Mouse (Mus musculus): Measurements from ENCODE around the gene Ccsap.

The Ccsap gene

GRCm38 (mm10) chr8:123880271-123880670 is 20.3 kb upstream of the Ccsap start:
- DNase-seq (ENCODE audit: low read depth, low spot score) = no peak

DNA sequence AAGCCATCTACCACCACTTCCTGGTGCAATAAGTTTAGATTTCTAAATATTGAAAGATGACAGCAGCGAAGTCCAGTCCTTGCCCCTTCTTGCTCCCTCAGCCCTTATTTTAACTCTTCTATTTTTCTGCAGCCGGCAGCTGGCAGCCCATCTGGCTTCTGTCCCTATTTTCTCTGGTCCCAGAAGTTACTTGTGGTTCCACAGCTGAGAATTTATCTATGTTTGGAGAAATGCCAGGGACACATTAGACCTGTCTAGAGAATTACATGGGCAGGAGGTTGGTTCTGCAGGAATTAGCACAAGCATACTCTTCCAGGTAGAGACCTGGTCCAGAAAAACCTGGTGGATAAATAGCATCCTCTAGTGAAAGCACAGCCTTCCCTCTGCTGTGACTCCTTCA is 17.9 kb upstream of the Ccsap start:
- no peak for DNase-seq (ENCODE audit: low read depth, low spot score)

GRCm38 (mm10) chr8:123874324-123874723 is 14.3 kb upstream of the Ccsap start:
- no peak for DNase-seq (ENCODE audit: low read depth, low spot score)

GRCm38 (mm10) chr8:123873364-123873763 is 13.4 kb upstream of the Ccsap start:
- DNase-seq (ENCODE audit: low read depth, low spot score) = no peak

GRCm38 (mm10) chr8:123872048-123872447 is 12.0 kb upstream of the Ccsap start:
- no peak for DNase-seq (ENCODE audit: low read depth, low spot score)

GRCm38 (mm10) chr8:123866971-123867370 is 7.0 kb upstream of the Ccsap start:
- no peak for DNase-seq (ENCODE audit: low read depth, low spot score)

- DNase-seq (ENCODE audit: low read depth, low spot score) = no peak
Measured at GRCm38 (mm10) chr8:123865786-123866185, 5.8 kb upstream of the Ccsap start.

DNA sequence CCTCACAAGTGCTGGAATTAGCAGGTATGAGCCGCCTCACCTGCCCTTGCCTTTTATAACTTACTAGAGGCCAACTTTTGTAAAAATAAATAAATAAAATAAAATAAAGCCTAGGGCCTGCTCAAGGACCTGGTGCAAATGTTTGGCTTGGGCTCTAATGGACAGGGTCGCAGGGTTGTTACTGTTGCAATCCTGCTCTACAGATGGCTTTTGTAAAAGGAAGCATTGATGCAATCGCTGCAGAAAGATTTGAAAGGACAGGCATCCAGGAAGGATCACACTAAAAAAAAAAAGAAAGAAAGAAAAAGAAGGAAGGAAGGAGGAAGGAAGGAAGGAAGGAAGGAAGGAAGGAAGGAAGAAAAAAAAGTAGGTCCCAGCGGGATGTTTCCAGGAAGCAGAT is 377 bp upstream of the Ccsap start:
- no peak for DNase-seq (ENCODE audit: low read depth, low spot score)

DNA sequence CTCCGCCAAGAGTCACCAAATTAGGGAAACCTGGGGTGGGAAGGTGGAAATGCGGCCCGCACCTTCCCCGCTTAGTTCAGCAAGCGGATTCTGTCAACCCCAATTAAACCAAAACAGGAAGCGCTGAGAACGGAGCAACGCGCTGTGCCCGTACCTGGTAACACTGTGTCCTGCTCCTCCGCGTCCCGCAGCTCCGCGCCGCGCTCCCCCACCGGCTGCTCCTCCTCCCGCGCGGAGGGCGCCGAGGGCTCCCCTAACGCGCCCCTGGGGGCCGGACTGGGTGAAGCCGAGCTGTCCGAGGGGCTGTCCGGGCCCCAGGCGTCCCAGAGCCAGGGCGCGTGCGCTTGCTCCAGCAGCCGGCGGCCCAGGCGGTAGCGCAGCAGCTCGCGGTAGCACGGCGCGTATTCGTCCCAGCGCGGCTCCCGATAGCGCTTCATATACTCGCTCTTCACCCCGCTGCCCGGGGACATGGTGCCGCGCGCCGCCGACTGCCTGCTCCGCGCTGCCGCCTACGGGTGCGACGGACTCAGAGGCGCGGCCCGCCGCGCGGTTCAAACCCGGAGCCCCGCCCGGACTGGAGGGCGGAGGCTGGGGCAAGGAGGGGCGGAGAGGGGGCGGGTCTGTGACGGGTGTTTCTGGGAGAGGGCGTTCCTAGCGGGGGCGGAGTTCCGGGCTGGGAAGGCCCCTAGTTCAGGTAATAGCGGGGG is 915 bp downstream of the Ccsap start:
- DNase-seq (ENCODE audit: low read depth, low spot score) = peak; percentile 86

DNA sequence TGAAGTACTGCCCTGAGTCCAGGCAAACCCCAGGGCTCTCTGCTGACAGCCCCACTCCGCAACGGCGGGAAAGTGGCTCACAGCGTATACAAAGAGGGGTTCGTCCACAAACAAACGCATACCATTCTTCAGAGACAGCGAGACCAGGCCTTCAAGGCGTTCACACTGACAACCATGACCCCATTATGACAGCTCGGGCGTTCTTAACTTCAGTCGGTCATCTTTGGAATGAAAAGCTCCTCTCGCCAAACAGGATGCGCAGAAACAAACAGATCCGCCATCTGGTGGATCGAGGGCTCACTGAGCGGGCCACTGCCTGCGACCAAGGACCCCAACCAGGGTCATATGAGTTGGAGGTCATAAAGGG is 1.5 kb downstream of the Ccsap start:
- no peak for DNase-seq (ENCODE audit: low read depth, low spot score)

GRCm38 (mm10) chr8:123857361-123857760 is 2.6 kb downstream of the Ccsap start:
- DNase-seq (ENCODE audit: low read depth, low spot score) = no peak

DNA sequence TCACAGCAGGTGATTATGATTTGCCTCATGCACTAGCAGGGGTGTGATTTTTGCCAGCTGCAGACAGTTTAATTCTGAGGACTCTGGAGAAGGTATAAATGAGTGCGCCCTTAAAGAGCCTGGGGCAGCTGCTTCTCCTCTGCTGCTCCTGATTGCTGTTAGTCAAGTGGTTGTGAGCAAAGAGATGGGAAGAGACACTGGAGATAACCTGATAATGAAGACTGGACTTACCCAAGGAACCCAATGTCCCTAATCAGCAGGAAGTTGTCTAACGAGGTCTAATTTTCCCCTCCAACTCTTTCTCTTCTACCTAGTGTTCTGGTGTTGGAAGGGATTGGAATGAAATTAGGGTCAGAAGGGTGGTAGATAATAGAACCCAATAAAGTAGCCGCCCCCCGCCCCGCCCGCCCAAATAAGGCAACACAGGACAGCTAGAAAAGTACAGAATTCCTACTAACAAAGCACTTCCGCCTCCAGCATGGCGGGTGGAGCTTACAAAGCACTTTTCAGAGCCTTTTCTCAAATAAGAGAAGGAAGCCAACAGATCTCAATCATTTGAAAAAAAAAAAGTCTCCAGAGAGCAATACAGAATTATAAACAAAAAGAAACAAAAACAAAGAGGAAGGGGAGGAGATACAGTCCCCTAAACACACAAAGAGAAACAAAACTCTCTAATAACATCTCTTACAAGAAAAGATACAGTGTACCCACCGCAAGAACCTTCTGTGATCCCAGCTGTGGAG is 5.1 kb downstream of the Ccsap start:
- no peak for DNase-seq (ENCODE audit: low read depth, low spot score)

DNA sequence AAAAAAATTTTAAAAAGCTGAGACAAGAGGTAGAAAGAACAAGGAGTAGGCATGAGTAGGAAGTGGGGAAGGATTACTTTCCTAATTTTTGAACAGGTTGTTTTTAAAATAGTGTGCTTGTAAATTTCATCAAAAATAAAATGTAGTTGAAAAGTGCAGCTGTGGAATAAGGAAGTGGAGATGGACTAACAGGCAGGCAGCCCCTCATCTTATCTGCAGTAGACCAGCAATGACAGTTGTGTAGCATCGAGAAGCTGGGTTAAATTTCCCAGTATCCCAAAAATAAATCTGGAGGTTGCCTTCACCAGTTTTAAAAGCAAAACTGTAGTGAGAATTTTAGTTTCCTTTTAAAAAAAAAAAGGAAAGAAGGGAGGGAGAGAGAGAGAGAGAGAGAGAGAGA is 5.8 kb downstream of the Ccsap start:
- DNase-seq (ENCODE audit: low read depth, low spot score) = no peak

GRCm38 (mm10) chr8:123851590-123851989 is 8.4 kb downstream of the Ccsap start:
- DNase-seq (ENCODE audit: low read depth, low spot score) = no peak

DNA sequence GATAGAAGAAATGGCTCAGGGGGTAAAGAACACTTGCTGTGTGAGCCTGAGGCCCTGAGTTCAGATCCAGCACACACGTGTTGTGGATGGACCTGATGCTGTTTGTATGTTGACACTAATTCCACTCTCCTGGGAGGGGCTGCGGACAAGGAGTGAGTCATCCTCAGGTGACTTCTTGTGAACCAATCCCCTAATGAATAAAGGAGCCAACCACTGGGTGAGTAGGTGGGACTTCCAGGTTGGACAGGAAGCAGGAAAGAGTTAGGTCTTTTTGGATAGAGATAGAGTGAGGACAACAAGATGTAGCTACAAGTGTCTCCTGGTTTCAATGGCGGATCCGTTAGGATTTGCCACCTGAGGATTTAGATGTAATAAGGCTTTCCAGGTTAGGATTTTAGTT is 10.7 kb downstream of the Ccsap start:
- DNase-seq (ENCODE audit: low read depth, low spot score) = no peak

DNA sequence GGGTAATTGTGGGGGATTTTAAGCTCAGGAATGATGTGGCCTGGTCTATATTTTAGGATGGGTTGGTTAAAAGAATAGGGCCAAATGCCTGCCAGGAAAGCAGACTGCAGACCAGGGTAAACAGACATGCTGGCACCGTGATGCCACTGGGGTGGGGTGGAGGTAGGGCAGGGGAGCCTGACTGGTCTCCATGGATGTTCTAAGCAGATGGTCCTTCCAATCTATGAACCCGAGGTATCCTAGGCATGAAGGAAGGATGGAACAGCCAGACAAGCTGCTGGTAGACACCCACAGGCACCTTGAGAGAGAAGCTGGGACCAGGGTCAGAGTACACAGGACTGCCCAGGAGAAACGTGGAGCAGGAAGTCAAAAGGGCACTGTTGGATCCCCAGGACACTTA is 12.5 kb downstream of the Ccsap start:
- DNase-seq (ENCODE audit: low read depth, low spot score) = no peak

GRCm38 (mm10) chr8:123846509-123846908 is 13.5 kb downstream of the Ccsap start:
- DNase-seq (ENCODE audit: low read depth, low spot score) = no peak

GRCm38 (mm10) chr8:123845991-123846390 is 14.0 kb downstream of the Ccsap start:
- no peak for DNase-seq (ENCODE audit: low read depth, low spot score)

- no peak for DNase-seq (ENCODE audit: low read depth, low spot score)
Measured at GRCm38 (mm10) chr8:123845114-123845513, 14.9 kb downstream of the Ccsap start.

DNA sequence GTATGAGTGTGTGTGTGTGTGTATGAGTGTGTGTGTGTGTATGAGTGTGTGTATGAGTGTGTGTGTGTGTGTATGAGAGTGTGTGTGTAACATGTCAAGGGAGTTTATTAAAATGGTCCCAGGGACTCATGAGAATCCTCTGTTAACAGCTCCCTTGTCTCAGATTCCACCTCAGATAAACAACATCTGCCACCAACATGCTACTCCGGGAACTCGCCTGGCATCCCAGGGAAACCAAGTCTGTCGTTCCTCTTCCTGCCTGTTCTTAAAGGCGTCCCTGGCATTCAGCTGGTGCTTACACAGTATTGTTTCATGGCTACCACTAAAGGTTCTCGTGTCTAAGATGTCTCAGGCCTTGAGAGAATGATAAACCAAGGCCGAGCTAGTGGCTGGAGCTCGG is 15.7 kb downstream of the Ccsap start:
- DNase-seq (ENCODE audit: low read depth, low spot score) = no peak

GRCm38 (mm10) chr8:123842086-123842485 is 17.9 kb downstream of the Ccsap start:
- no peak for DNase-seq (ENCODE audit: low read depth, low spot score)

- DNase-seq (ENCODE audit: low read depth, low spot score) = no peak
Measured at GRCm38 (mm10) chr8:123840578-123841345, 19.2 kb downstream of the Ccsap start.

DNA sequence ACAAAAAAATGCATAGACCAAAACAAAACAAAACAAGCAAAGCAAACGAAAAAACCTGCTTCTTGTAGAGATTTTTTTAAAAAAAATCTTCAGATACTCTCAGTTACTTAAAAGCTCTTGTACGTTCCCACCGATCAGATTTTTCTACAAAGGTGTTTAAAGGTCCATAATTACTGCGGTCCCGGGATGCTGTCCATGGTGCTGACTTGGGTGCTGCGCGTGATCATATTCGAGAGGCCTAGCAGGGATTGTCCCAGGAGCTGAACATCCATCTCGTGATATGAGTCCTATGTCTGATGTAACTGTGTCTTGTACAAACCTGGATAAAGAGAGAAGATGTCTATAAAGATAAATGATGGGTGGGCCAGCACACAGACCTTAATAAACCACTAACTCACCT is 21.5 kb downstream of the Ccsap start:
- no peak for DNase-seq (ENCODE audit: low read depth, low spot score)

Measured in brain, embryonic 18.5 days (tissue).